Mouse (Mus musculus) midbrain, embryonic 14.5 days (tissue): ENCODE results near the gene Gja10. TPM values are rescaled to one million over a fixed set of nuclear protein-coding genes. Genes with fewer than 3 reads are reported as not detected.

ENCODE experiments used
- ATAC-seq: fragments of 200-750 bp; cut with Nextera tagmentation; 2 replicates; pipeline ENCODE4 v1.8.0; 2017; ENCODE audit warnings: moderate number of reproducible peaks, moderate library complexity; ENCODE audit not compliant: low FRiP score, low TSS enrichment
- DNase-seq: peaks from one replicate; pipeline ENCODE4 v3.0.0-alpha.2; 2015
- H3K27ac ChIP-seq: fragments of 300-500 bp; sonication (generic); replicated peaks from 2 replicates; pipeline ENCODE4 v1.5.1; 2014; ENCODE audit warnings: mild to moderate bottlenecking, low read depth, low read length, moderate library complexity
- H3K27me3 ChIP-seq: fragments of 300-500 bp; sonication (generic); 2 replicates; pipeline ENCODE4 v1.6.1; 2014; ENCODE audit warnings: low read length, control low read depth, mixed read lengths; ENCODE audit not compliant: control insufficient read depth, insufficient read depth
- H3K36me3 ChIP-seq: fragments of 300-500 bp; sonication (generic); 2 replicates; pipeline ENCODE4 v1.6.1; 2014; ENCODE audit warnings: low read length, control low read depth; ENCODE audit not compliant: control insufficient read depth, insufficient read depth
- H3K4me1 ChIP-seq: fragments of 300-500 bp; sonication (generic); 2 replicates; pipeline ENCODE4 v1.6.1; 2014; ENCODE audit warnings: mild to moderate bottlenecking, antibody characterized with exemption, low read length, control low read depth; ENCODE audit not compliant: control insufficient read depth, insufficient read depth
- H3K4me2 ChIP-seq: fragments of 300-500 bp; sonication (generic); 2 replicates; pipeline ENCODE4 v1.6.1; 2014; ENCODE audit warnings: mild to moderate bottlenecking, low read length, moderate library complexity
- H3K4me3 ChIP-seq: fragments of 300-500 bp; sonication (generic); replicated peaks from 2 replicates; pipeline ENCODE4 v1.5.1; 2014; ENCODE audit warnings: low read depth, low read length
- H3K9ac ChIP-seq: fragments of 300-500 bp; sonication (generic); replicated peaks from 2 replicates; pipeline ENCODE4 v1.6.1; 2014; ENCODE audit warnings: mild to moderate bottlenecking, low read length, moderate library complexity
- H3K9me3 ChIP-seq: fragments of 300-500 bp; sonication (generic); 2 replicates; pipeline ENCODE4 v1.6.1; 2016; ENCODE audit warnings: low read length, control low read depth, mixed read lengths; ENCODE audit not compliant: control insufficient read depth
- WGBS: fragments of 180-500 bp; shearing (Covaris S2); extraction: QIAGEN DNeasy Blood & Tissue Kit; methylation state at CpG from one replicate; pipeline ENCODE4 v1.1.7; 2014; 5-methylcytosine and 5-hydroxymethylcytosine counted together
- polyA plus RNA-seq: library from polyadenylated mRNA; unstranded; fragments of >200 nt; fragmentation: Nextera tagmentation; extraction: Ambion mirVana; gene quantifications from 2 replicates; pipeline ENCODE4 v1.2.1, GENCODE M21; 2014

Gene Gja10
- polyA plus RNA-seq, 1 experiment from 2014 or later = 0.14 TPM

- peaks cover 30% of the 10 kb centered on the region for H3K36me3 ChIP-seq
- WGBS = 90% methylated on average over 8 of the region's 8 CpGs
- ATAC-seq = no peak
Observed at GRCm38 (mm10) chr4:32579850-32580249, 22.7 kb downstream of the Gja10 start.

GRCm38 (mm10) chr4:32575165-32575564, 27.4 kb downstream of the Gja10 start:
- H3K9me3 ChIP-seq = no peaks in the 10 kb centered on the region
- no peak for DNase-seq
- H3K4me1 ChIP-seq = peaks cover 11% of the 10 kb centered on the region
- peaks cover 28% of the 10 kb centered on the region for H3K36me3 ChIP-seq
- 88% methylated on average over 9 of the region's 9 CpGs for WGBS
- H3K27ac ChIP-seq = no peak overlapping the region
- H3K9ac ChIP-seq = no peak overlapping the region
- no peak overlapping the region for H3K4me2 ChIP-seq
- no peak for ATAC-seq
- H3K27me3 ChIP-seq = no peaks in the 10 kb centered on the region
- no peak overlapping the region for H3K4me3 ChIP-seq

More at GRCm38 (mm10) chr4:32579850-32580249, 22.7 kb downstream of the Gja10 start:
- H3K4me1 ChIP-seq = no peaks in the 10 kb centered on the region
- H3K27me3 ChIP-seq = no peaks in the 10 kb centered on the region
- no peak overlapping the region for H3K9ac ChIP-seq
- H3K9me3 ChIP-seq = no peaks in the 10 kb centered on the region
- H3K27ac ChIP-seq = no peak overlapping the region
- H3K4me3 ChIP-seq = no peak overlapping the region
- no peak overlapping the region for H3K4me2 ChIP-seq
- no peak for DNase-seq

GRCm38 (mm10) chr4:32574604-32575003, 28.0 kb downstream of the Gja10 start:
- ATAC-seq (no peak), DNase-seq (no peak)
- Histone ChIP-seq H3K27me3 (no peaks in the 10 kb centered on the region), H3K27ac (no peak overlapping the region), H3K9ac (no peak overlapping the region), H3K4me3 (no peak overlapping the region), H3K36me3 (peaks cover 22% of the 10 kb centered on the region), H3K4me1 (peaks cover 17% of the 10 kb centered on the region), H3K9me3 (no peaks in the 10 kb centered on the region), H3K4me2 (no peak overlapping the region)
- 91% methylated on average over 1 of the region's 1 CpGs for WGBS

GRCm38 (mm10) chr4:32573586-32573985, 29.0 kb downstream of the Gja10 start:
- no peak for DNase-seq
- no peaks in the 10 kb centered on the region for H3K27me3 ChIP-seq
- no peak for ATAC-seq
- peaks cover 19% of the 10 kb centered on the region for H3K36me3 ChIP-seq
- H3K9me3 ChIP-seq = no peaks in the 10 kb centered on the region
- H3K9ac ChIP-seq = no peak overlapping the region
- H3K4me2 ChIP-seq = no peak overlapping the region
- 92% methylated on average over 5 of the region's 5 CpGs for WGBS
- H3K4me3 ChIP-seq = no peak overlapping the region
- H3K27ac ChIP-seq = no peak overlapping the region
- peaks cover 23% of the 10 kb centered on the region for H3K4me1 ChIP-seq

GRCm38 (mm10) chr4:32572118-32572517, 30.4 kb downstream of the Gja10 start:
- peak; percentile 81 for DNase-seq
- H3K27me3 ChIP-seq = no peaks in the 10 kb centered on the region
- peak; percentile 35; the same call in 1 of the 2 replicates for ATAC-seq
- 52% methylated on average over 1 of the region's 1 CpGs for WGBS
- H3K9me3 ChIP-seq = no peaks in the 10 kb centered on the region
- no peak overlapping the region for H3K4me3 ChIP-seq
- no peak overlapping the region for H3K4me2 ChIP-seq
- H3K9ac ChIP-seq = no peak overlapping the region
- H3K36me3 ChIP-seq = peaks cover 18% of the 10 kb centered on the region
- H3K4me1 ChIP-seq = peaks cover 23% of the 10 kb centered on the region
- H3K27ac ChIP-seq = no peak overlapping the region

- Histone ChIP-seq H3K27me3 (no peaks in the 10 kb centered on the region), H3K4me1 (peaks cover 23% of the 10 kb centered on the region), H3K36me3 (peaks cover 11% of the 10 kb centered on the region), H3K27ac (peak overlapping the region; percentile 70), H3K9me3 (no peaks in the 10 kb centered on the region), H3K4me2 (no peak overlapping the region), H3K9ac (no peak overlapping the region), H3K4me3 (no peak overlapping the region)
- ATAC-seq (no peak), DNase-seq (no peak)
- WGBS = 67% methylated on average over 3 of the region's 3 CpGs
Observed at GRCm38 (mm10) chr4:32571441-32571840, 31.1 kb downstream of the Gja10 start.

GRCm38 (mm10) chr4:32570939-32571317, 31.6 kb downstream of the Gja10 start:
- no peaks in the 10 kb centered on the region for H3K9me3 ChIP-seq
- H3K4me1 ChIP-seq = peaks cover 23% of the 10 kb centered on the region
- H3K4me2 ChIP-seq = peak overlapping the region; percentile 22; the same call in 1 of the 2 replicates
- ATAC-seq (no peak), DNase-seq (peak; percentile 28)
- no peak overlapping the region for H3K4me3 ChIP-seq
- H3K9ac ChIP-seq = no peak overlapping the region; the same call in 1 of the 2 replicates
- H3K27ac ChIP-seq = peak overlapping the region; percentile 70
- H3K27me3 ChIP-seq = no peaks in the 10 kb centered on the region
- 67% methylated on average over 8 of the region's 8 CpGs for WGBS
- peaks cover 6% of the 10 kb centered on the region for H3K36me3 ChIP-seq

- peak overlapping the region; percentile 70 for H3K27ac ChIP-seq
Observed at GRCm38 (mm10) chr4:32569995-32570938, 32.3 kb downstream of the Gja10 start.

More at GRCm38 (mm10) chr4:32569995-32570938, 32.3 kb downstream of the Gja10 start:
- H3K9me3 ChIP-seq = no peaks in the 10 kb centered on the region
- ATAC-seq = peak; percentile 76
- DNase-seq = peak; percentile 81
- peaks cover 23% of the 10 kb centered on the region for H3K4me1 ChIP-seq
- H3K4me3 ChIP-seq = no peak overlapping the region
- peaks cover 2% of the 10 kb centered on the region; the same call in 1 of the 2 replicates for H3K36me3 ChIP-seq
- H3K4me2 ChIP-seq = peak overlapping the region; percentile 22; the same call in 1 of the 2 replicates
- peak overlapping the region; percentile 34 for H3K9ac ChIP-seq
- 28% methylated on average over 17 of the region's 17 CpGs for WGBS
- H3K27me3 ChIP-seq = no peaks in the 10 kb centered on the region
